Comparison of ENCODE assay signal across 29 mouse cellular contexts in genomic region chr2:96411182-96411581, GRCm38 (mm10).
"Had no signal": no experiment of that assay in that cellular context is flagged by ENCODE, and none has a peak within 500 bp of the region (broad histone marks: within the 10 kb centered on the region; RNA-seq: fewer than 3 reads in every experiment).

No protein-coding gene starts in this region.

- H3K4me3 ChIP-seq: heart, adult 2 months; heart, embryonic 13.5 days; heart, embryonic 15.5 days; hindbrain, embryonic 13.5 days; hindbrain, embryonic 15.5 days; kidney, embryonic 15.5 days; left cerebral cortex, adult 2 months; limb, embryonic 10.5 days; limb, embryonic 12.5 days; liver, embryonic 13.5 days; liver, embryonic 15.5 days had no signal

- ATAC-seq: hindbrain, postnatal 0 days; intestine, embryonic 16.5 days; liver, postnatal 0 days had no signal

- H3K36me3 ChIP-seq: heart, embryonic 13.5 days; heart, embryonic 15.5 days; hindbrain, embryonic 13.5 days; hindbrain, embryonic 15.5 days; kidney, embryonic 15.5 days; limb, embryonic 10.5 days; limb, embryonic 12.5 days; liver, embryonic 13.5 days; liver, embryonic 15.5 days had no signal

- H3K27me3 ChIP-seq: heart, embryonic 13.5 days; heart, embryonic 15.5 days; hindbrain, embryonic 13.5 days; hindbrain, embryonic 15.5 days; kidney, embryonic 15.5 days; limb, embryonic 12.5 days; liver, embryonic 13.5 days; liver, embryonic 15.5 days had no signal

- H3K9me3 ChIP-seq: heart, embryonic 13.5 days; heart, embryonic 15.5 days; hindbrain, embryonic 13.5 days; hindbrain, embryonic 15.5 days; kidney, embryonic 15.5 days; limb, embryonic 10.5 days; limb, embryonic 12.5 days; liver, embryonic 13.5 days; liver, embryonic 15.5 days had no signal

- H3K27ac ChIP-seq: heart, adult 2 months; heart, embryonic 13.5 days; heart, embryonic 15.5 days; hindbrain, embryonic 13.5 days; hindbrain, embryonic 15.5 days; hindbrain, postnatal 0 days; kidney, embryonic 15.5 days; kidney, postnatal 0 days; left cerebral cortex, adult 2 months; limb, embryonic 10.5 days; limb, embryonic 12.5 days; liver, embryonic 13.5 days; liver, embryonic 15.5 days had no signal

- H3K9ac ChIP-seq: heart, embryonic 13.5 days; heart, embryonic 15.5 days; hindbrain, embryonic 13.5 days; hindbrain, embryonic 15.5 days; kidney, embryonic 15.5 days; limb, embryonic 12.5 days; liver, embryonic 13.5 days; liver, embryonic 15.5 days; liver, postnatal 0 days had no signal

- H3K4me2 ChIP-seq: heart, embryonic 11.5 days; heart, embryonic 13.5 days; heart, embryonic 15.5 days; hindbrain, embryonic 13.5 days; hindbrain, embryonic 15.5 days; kidney, embryonic 15.5 days; limb, embryonic 12.5 days; liver, embryonic 11.5 days; liver, embryonic 13.5 days; liver, embryonic 15.5 days had no signal

- DNase-seq: gastrocnemius, postnatal 10 days; gastrocnemius, postnatal 36 days; heart, adult 11 months; heart, adult 2 months; heart, postnatal 14 days; heart, postnatal 36 days; kidney, adult 11 months; kidney, adult 2 months; kidney, adult 9 months; kidney, postnatal 14 days; kidney, postnatal 36 days; layer of hippocampus, adult 9-11 months; liver; liver, embryonic 13.5 days; liver, postnatal 0 days had no signal

- H3K4me1 ChIP-seq: heart, embryonic 13.5 days; heart, embryonic 15.5 days; hindbrain, embryonic 13.5 days; hindbrain, embryonic 15.5 days; kidney, embryonic 15.5 days; limb, embryonic 10.5 days; limb, embryonic 12.5 days; liver, embryonic 13.5 days; liver, embryonic 15.5 days had no signal
